Mouse (Mus musculus) left cerebral cortex, adult 8-10 months (tissue): Measurements from ENCODE around the gene Negr1. TPM values are rescaled to one million over a fixed set of nuclear protein-coding genes. Genes with fewer than 3 reads are reported as not detected.

Source experiments
- DNase-seq, 2 experiments: peaks; one replicate each; pipeline ENCODE4 v3.0.0; 2022; ENCODE audit warnings: low spot score in 2 of 2
- total RNA-seq, 4 experiments: library from RNA; stranded (reverse); gene quantifications; 2 replicates each; pipeline ENCODE4 v1.2.4; 2022

The Negr1 gene
- total RNA-seq, 4 experiments from 2014 or later = 161 to 204 (median 191) TPM

DNA sequence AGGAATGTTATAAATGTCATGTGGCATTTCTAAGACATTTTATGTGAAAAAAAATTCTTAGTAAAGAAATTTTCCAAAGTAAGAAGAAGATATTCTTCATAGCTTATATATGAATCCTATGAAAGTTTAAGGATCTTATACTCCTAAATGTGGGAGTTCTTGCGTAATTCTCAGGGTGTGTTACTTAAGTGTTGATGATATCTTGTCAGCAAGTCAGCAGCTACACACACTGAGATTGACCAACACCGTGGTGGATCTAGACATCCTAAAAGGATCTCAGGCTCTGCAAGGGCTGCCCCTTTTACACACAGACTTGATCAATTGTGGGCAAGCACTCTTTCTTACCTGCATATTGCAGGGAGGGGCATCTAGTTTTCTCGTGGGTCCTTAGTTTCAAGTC is 339.5 kb downstream of the Negr1 start:
- DNase-seq = no peak

GRCm38 (mm10) chr3:156903925-156904576 is 342.5 kb downstream of the Negr1 start:
- peak in 1 of 2 experiments; percentile 23 for DNase-seq

DNA sequence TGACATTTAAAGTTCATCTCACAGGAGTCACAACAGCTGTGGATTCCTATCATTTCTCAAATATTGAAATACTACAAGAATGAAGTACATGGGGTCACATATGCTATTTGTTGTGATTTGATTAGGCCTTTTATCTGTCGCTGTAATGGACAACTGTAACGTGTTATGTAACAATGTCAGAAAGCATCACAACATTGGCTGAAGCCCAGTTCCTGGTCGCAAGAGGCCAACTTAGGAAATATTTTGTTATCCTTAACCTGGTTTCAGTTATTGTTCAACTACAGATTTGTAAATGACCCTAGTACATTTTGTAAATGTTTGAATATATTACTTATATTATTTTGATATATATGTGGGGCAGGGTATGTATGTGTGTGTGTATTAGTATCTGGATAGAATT is 351.2 kb downstream of the Negr1 start:
- no peak for DNase-seq

DNA sequence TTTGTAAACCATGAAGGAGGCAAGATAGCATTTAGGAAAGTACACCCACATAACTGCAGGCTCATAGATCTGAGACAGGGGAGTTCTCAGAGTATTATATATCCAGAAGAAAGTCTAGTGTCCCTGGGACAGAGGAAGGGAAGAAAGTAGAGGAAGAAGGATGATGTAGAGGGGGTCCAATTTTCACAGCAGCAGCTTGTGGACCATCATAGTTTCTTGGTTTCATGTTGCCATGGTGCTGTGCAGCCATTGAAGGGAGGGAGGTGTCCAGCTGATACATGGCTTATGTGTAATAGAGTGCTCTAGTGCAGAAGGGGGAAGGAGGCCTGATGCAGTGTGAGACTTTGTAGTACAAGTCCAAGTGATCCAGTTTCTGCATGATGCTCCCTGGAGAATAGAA is 359.8 kb downstream of the Negr1 start:
- no peak for DNase-seq

DNA sequence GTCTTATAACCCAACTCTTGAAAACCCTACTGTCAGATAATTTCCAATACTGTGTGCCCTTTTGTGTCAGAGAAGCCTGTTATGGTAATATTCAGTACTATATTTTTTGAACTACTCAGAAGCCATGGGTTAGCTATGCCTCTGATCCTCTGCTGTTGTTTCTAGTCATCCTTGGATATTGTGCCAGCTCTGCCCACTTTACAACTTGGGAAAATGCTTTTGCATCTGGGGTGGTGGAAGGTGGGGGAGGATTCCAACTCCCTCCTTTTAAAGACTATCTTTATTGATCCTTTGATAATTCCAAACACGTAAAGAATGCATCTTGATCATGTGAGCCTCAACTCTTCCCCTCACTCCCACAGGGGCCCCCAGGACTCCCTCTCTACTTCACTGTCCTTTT is 361.6 kb downstream of the Negr1 start:
- no peak for DNase-seq

DNA sequence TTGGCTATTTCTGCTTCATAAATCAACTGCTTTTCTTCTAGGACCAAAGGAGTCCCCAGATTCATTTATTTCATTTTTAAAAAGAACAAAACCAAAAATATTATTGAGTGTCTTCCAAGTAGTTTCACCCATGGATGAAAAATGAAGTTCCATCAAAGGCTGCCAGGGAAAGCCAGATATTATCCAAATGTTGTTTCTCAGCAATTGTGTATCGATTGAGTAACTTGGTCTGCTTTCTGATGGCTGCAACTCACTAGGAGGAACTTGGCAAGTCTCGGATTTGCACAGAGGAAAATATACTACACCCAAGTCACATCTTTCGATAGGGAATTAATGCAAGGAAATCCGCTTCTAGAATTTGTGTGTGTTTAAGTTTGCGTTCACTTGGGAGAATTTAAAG is 363.5 kb downstream of the Negr1 start:
- no peak for DNase-seq

GRCm38 (mm10) chr3:156928396-156929061 is 366.9 kb downstream of the Negr1 start:
- no peak for DNase-seq

GRCm38 (mm10) chr3:156929062-156929397 is 367.4 kb downstream of the Negr1 start:
- peak in 1 of 2 experiments; percentile 50 for DNase-seq

- no peak for DNase-seq
Observed at GRCm38 (mm10) chr3:156929677-156930440, 368.3 kb downstream of the Negr1 start.

DNA sequence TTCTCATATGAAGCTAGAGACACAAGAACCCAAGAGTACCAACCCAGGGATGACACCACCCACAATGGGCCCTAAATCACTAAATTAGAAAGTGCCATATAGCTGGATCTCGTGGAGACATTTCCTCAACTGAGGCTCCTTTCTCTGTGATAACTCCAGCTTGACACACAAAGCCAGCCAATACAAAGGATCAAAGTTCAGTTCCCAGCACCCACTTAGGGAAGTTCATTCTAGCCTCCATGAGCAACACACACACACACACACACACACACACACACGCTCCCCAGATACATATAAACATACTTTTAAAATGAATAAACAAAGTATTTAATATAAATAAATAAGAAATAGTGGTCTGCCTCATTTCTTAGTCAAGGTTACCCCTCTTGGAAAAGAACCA is 369.4 kb downstream of the Negr1 start:
- DNase-seq = no peak

DNA sequence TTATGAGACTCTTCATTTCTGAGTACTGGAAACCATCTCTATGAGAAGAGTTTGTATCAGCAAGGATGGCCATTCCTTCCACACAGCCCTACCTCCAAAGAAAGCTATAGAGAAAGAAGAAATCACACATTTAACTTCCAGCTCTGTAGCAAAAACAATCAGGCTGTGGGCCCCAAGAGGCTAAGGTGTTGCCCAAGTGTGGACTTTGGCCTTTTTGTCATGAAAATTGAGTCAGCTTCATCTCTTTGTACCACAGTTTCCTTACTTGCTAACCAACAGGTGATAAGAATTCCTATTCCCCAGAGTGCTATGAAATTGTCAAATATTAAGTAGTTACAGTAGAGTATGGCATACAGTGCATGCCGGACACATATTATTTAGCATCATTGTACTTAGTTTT is 369.9 kb downstream of the Negr1 start:
- no peak for DNase-seq

GRCm38 (mm10) chr3:156934778-156935290 is 373.2 kb downstream of the Negr1 start:
- no peak for DNase-seq

- no peak for DNase-seq
Observed at GRCm38 (mm10) chr3:156947404-156947803, 385.8 kb downstream of the Negr1 start.

GRCm38 (mm10) chr3:156952970-156953369 is 391.4 kb downstream of the Negr1 start:
- DNase-seq = no peak

GRCm38 (mm10) chr3:156955094-156955493 is 393.5 kb downstream of the Negr1 start:
- no peak for DNase-seq

DNA sequence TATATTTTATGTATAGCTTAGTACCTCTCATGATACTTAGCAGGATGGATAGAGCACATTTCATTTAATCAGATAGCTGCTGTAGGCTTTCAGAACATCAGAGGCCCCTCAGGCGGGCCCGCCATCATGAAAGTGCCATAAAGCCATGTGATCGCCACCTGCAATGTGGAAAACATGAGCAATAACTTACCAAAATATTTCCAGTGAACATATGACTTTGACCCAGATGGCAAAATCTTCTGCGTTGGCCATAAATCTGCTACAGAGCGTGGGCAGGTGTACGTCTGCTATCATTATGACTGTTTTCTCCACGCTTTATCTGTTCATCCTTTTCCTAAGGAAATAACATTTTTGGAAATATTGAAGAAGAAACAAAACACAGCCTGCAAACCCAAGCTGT is 397.0 kb downstream of the Negr1 start:
- DNase-seq = peak in 1 of 2 experiments; percentile 57

DNA sequence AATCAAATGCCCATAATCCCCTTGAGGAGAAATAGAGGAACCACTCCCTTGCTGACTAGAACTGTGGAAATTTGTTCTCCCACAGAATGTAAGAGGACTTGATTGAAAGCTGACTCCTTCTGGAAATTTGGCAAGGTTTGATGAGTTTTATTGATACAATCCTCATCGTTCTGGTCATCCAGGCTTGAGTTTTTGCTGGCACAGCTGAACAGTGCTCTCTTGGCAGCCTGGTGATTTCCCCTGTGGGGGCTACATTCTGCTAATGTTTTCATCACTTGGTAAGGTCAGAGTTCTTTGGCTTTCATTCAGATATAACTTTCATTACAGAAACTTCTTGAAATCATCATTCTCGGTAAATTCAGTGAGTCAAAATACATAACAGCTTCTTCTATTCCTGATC is 407.2 kb downstream of the Negr1 start:
- no peak for DNase-seq

DNA sequence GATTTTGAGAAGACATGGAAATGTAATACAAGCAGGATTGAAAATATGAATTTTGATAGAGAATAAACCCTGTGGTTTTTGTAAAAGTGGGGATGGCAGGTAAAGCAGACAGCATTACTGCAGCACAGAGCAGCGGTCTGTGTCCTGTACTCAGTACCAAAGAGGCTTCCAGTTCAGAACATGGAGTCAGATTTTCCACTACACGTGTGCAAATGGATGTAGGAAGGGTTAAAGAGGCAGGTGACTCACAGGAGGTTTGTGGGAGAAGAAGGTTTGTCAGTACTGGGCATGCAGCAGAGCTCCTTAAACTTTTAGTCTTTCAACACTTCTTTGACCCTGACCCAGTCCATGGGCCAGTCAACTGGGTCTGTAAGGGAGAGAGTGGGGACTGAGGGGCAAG is 409.5 kb downstream of the Negr1 start:
- no peak for DNase-seq

DNA sequence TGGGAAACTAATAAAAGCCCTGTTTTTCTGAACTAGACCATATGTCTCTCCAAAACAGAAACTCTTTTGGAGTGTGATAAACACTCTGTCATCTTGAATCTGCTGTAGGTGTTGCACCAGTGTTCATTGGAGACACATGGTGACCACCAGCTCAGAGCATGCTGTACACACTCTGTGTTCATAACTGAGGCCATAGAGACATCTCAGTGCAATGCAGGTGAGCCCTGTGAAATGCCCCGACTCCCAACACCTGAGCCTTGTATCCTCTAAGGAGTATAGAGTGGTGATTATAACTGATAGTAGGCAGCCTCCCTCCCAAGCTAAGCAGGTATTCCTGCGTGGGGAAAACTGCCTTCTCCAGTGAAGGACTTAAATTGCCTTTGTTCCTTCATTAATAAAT is 415.2 kb downstream of the Negr1 start:
- no peak for DNase-seq

- no peak for DNase-seq
Observed at GRCm38 (mm10) chr3:156980042-156980716, 418.6 kb downstream of the Negr1 start.

- no peak for DNase-seq
Observed at GRCm38 (mm10) chr3:156982102-156982501, 420.5 kb downstream of the Negr1 start.

GRCm38 (mm10) chr3:156987113-156987512 is 425.5 kb downstream of the Negr1 start:
- no peak for DNase-seq
